Mouse (Mus musculus) myocyte (in vitro differentiated cells): Measurements from ENCODE around the gene Ldah.

Experiments
- CEBPB ChIP-seq: IDR thresholded peaks from 2 replicates; pipeline ENCODE4 v1.6.1; 2011; ENCODE audit warnings: mild to moderate bottlenecking, moderate library complexity; ENCODE audit not compliant: poor library complexity, insufficient read depth, severe bottlenecking
- MAX ChIP-seq: IDR thresholded peaks from one replicate; pipeline ENCODE4 v1.6.1; 2011; ENCODE audit warnings: low read depth, mild to moderate bottlenecking, control low read depth
- MYOD1 ChIP-seq, 3 experiments: IDR thresholded peaks; one replicate each; pipeline ENCODE4 v1.6.1; 2011; ENCODE audit warnings: control low read depth in 2 of 3, low read depth in 2 of 3, mild to moderate bottlenecking in 2 of 3, moderate library complexity in 1 of 3; ENCODE audit not compliant: insufficient read length in 2 of 3, control insufficient read depth in 1 of 3
- MYOG ChIP-seq, 3 experiments: IDR thresholded peaks; one replicate each; pipeline ENCODE4 v1.6.1; 2011; ENCODE audit warnings: control low read depth in 2 of 3, low read depth in 2 of 3, mild to moderate bottlenecking in 2 of 3; ENCODE audit not compliant: insufficient read length in 2 of 3, control insufficient read depth in 1 of 3, insufficient read depth in 1 of 3
- POLR2A ChIP-seq: IDR thresholded peaks from one replicate; pipeline ENCODE4 v1.6.1; 2011; ENCODE audit warnings: low read depth, mild to moderate bottlenecking, control low read depth, moderate library complexity; ENCODE audit not compliant: insufficient read length

GRCm38 (mm10) chr12:8181744-8182143 lies 26.2 kb upstream of the Ldah start:
- TF ChIP-seq CEBPB, result peak; percentile 86
- no peak for TF ChIP-seq MYOG (IDR thresholded peaks at IDR 0.05; ENCODE audit: control insufficient read depth in 1 of 3, insufficient read depth in 1 of 3, insufficient read length in 2 of 3, low read depth in 2 of 3)
- no peak for TF ChIP-seq MAX
- TF ChIP-seq POLR2A, result no peak
- no peak for TF ChIP-seq MYOD1 (IDR thresholded peaks at IDR 0.05; ENCODE audit: control insufficient read depth in 1 of 3, insufficient read length in 2 of 3, low read depth in 2 of 3)
